Mouse (Mus musculus): Measurements from ENCODE around the gene Fcgrt.

- TF ChIP-seq POLR2A (IDR thresholded peaks at IDR 0.05; ENCODE audit: borderline replicate concordance, extremely low read depth, low read depth, low read length) = no peak
- no peak for TF ChIP-seq CTCF (IDR thresholded peaks at IDR 0.05; ENCODE audit: insufficient read depth, low read length)
Observed at GRCm38 (mm10) chr7:45046853-45047350, 56.7 kb downstream of the Fcgrt start.
